Mouse (Mus musculus): ENCODE data around the gene Pdzd3. TPM values are rescaled to one million over a fixed set of nuclear protein-coding genes. Genes with fewer than 3 reads are reported as not detected.

Pdzd3 gene
- polyA plus RNA-seq, 1 experiment, result 0.02 TPM

- Histone ChIP-seq H3K36me3 (ENCODE audit: control insufficient read depth, insufficient read depth) (no peaks in the 10 kb centered on the region), H3K4me3 (no peak overlapping the region), H3ac (ENCODE audit: control insufficient read depth, insufficient read length) (no peak overlapping the region), H3K4me2 (ENCODE audit: low read depth) (no peak overlapping the region), H3K79me2 (ENCODE audit: control insufficient read depth, insufficient read depth) (peaks cover 36% of the 10 kb centered on the region), H3K27me3 (ENCODE audit: control insufficient read depth, insufficient read depth, insufficient read length) (no peaks in the 10 kb centered on the region)
- TF ChIP-seq TCF3 (IDR thresholded peaks at IDR 0.05; ENCODE audit: insufficient read length, low read depth), result no peak
- TF ChIP-seq REST (IDR thresholded peaks at IDR 0.05; ENCODE audit: insufficient read depth, insufficient read length), result no peak
- no peak for TF ChIP-seq MAX (IDR thresholded peaks at IDR 0.05; ENCODE audit: low read depth)
- no peak for TF ChIP-seq TCF12 (IDR thresholded peaks at IDR 0.05; ENCODE audit: insufficient read depth, poor library complexity, severe bottlenecking)
- TF ChIP-seq POLR2AphosphoS2 (IDR thresholded peaks at IDR 0.05; ENCODE audit: insufficient read length, low read depth), result no peak
- TF ChIP-seq SRF (IDR thresholded peaks at IDR 0.05; ENCODE audit: control insufficient read depth, insufficient read length, low read depth), result no peak
- no peak for TF ChIP-seq MYOD1 (IDR thresholded peaks at IDR 0.05; ENCODE audit: control insufficient read depth in 1 of 3, insufficient read length in 2 of 3, low read depth in 2 of 3)
- no peak for TF ChIP-seq CEBPB (IDR thresholded peaks at IDR 0.05; ENCODE audit: insufficient read depth, poor library complexity, severe bottlenecking)
- no peak for TF ChIP-seq USF1 (IDR thresholded peaks at IDR 0.05; ENCODE audit: low read depth)
- TF ChIP-seq E2F4 (IDR thresholded peaks at IDR 0.05; ENCODE audit: insufficient read depth), result no peak
These were observed 38.9 kb downstream of the Pdzd3 start for GRCm38 (mm10) chr9:44212406-44212805.

GRCm38 (mm10) chr9:44209416-44209815 lies 41.9 kb downstream of the Pdzd3 start:
- no peak overlapping the region for H3K4me3 ChIP-seq
- no peak overlapping the region for H3ac ChIP-seq (ENCODE audit: control insufficient read depth, insufficient read length)
- H3K27me3 ChIP-seq (ENCODE audit: control insufficient read depth, insufficient read depth, insufficient read length), result no peaks in the 10 kb centered on the region
- no peaks in the 10 kb centered on the region for H3K36me3 ChIP-seq (ENCODE audit: control insufficient read depth, insufficient read depth)
- peaks cover 44% of the 10 kb centered on the region for H3K79me2 ChIP-seq (ENCODE audit: control insufficient read depth, insufficient read depth)
- H3K4me2 ChIP-seq (ENCODE audit: low read depth), result no peak overlapping the region
- TF ChIP-seq REST (IDR thresholded peaks at IDR 0.05; ENCODE audit: insufficient read depth, insufficient read length), result no peak
- TF ChIP-seq E2F4 (IDR thresholded peaks at IDR 0.05; ENCODE audit: insufficient read depth), result no peak
- no peak for TF ChIP-seq MAX (IDR thresholded peaks at IDR 0.05; ENCODE audit: low read depth)
- no peak for TF ChIP-seq SRF (IDR thresholded peaks at IDR 0.05; ENCODE audit: control insufficient read depth, insufficient read length, low read depth)
- TF ChIP-seq CEBPB (IDR thresholded peaks at IDR 0.05; ENCODE audit: insufficient read depth, poor library complexity, severe bottlenecking), result no peak
- no peak for TF ChIP-seq POLR2A (IDR thresholded peaks at IDR 0.05; ENCODE audit: insufficient read length, low read depth)
- TF ChIP-seq POLR2AphosphoS2 (IDR thresholded peaks at IDR 0.05; ENCODE audit: insufficient read length, low read depth), result no peak
- TF ChIP-seq MYOG (IDR thresholded peaks at IDR 0.05; ENCODE audit: control insufficient read depth in 1 of 3, insufficient read depth in 1 of 3, insufficient read length in 2 of 3, low read depth in 2 of 3), result no peak
- TF ChIP-seq TCF12 (IDR thresholded peaks at IDR 0.05; ENCODE audit: insufficient read depth, poor library complexity, severe bottlenecking), result no peak
- no peak for TF ChIP-seq TCF3 (IDR thresholded peaks at IDR 0.05; ENCODE audit: insufficient read length, low read depth)
- no peak for TF ChIP-seq USF1 (IDR thresholded peaks at IDR 0.05; ENCODE audit: low read depth)
- TF ChIP-seq MYOD1 (IDR thresholded peaks at IDR 0.05; ENCODE audit: control insufficient read depth in 1 of 3, insufficient read length in 2 of 3, low read depth in 2 of 3), result no peak

- Histone ChIP-seq H3K36me3 (ENCODE audit: control insufficient read depth, insufficient read depth) (no peaks in the 10 kb centered on the region), H3ac (ENCODE audit: control insufficient read depth, insufficient read length) (no peak overlapping the region)
- TF ChIP-seq E2F4 (IDR thresholded peaks at IDR 0.05; ENCODE audit: insufficient read depth), result no peak
- no peak for TF ChIP-seq MYOG (IDR thresholded peaks at IDR 0.05; ENCODE audit: control insufficient read depth in 1 of 3, insufficient read depth in 1 of 3, insufficient read length in 2 of 3, low read depth in 2 of 3)
- TF ChIP-seq TCF3 (IDR thresholded peaks at IDR 0.05; ENCODE audit: insufficient read length, low read depth), result no peak
- TF ChIP-seq POLR2AphosphoS2 (IDR thresholded peaks at IDR 0.05; ENCODE audit: insufficient read length, low read depth), result no peak
These were observed 43.4 kb downstream of the Pdzd3 start for GRCm38 (mm10) chr9:44207840-44208239.

DNA sequence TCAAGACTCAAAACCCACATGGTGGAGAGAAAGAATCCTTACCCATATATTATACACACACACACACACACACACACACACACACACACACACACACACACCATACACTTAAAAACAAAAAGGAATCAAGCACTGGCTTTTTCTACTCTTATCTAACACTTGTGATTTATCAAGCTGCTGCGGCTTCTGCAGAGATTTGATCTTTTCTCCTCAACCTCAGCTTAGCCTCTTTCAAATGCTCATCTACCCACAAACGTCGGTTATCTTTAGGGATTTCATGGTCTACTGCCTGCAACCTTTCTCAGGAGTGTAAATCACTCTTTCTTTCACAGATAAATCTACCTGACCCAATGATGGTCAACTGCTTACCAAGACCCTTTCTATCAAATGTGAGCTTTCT lies 50.8 kb downstream of the Pdzd3 start:
- Histone ChIP-seq H3K4me2 (ENCODE audit: low read depth) (no peak overlapping the region), H3K79me2 (ENCODE audit: control insufficient read depth, insufficient read depth) (peaks cover 40% of the 10 kb centered on the region), H3K4me3 (no peak overlapping the region), H3K27me3 (ENCODE audit: control insufficient read depth, insufficient read depth, insufficient read length) (no peaks in the 10 kb centered on the region), H3K36me3 (ENCODE audit: control insufficient read depth, insufficient read depth) (peaks cover 18% of the 10 kb centered on the region), H3ac (ENCODE audit: control insufficient read depth, insufficient read length) (no peak overlapping the region)
- TF ChIP-seq POLR2A (IDR thresholded peaks at IDR 0.05; ENCODE audit: insufficient read length, low read depth) (no peak), USF1 (IDR thresholded peaks at IDR 0.05; ENCODE audit: low read depth) (no peak)

More at GRCm38 (mm10) chr9:44207840-44208239, 43.4 kb downstream of the Pdzd3 start:
- Histone ChIP-seq H3K27me3 (ENCODE audit: control insufficient read depth, insufficient read depth, insufficient read length) (no peaks in the 10 kb centered on the region), H3K4me2 (ENCODE audit: low read depth) (no peak overlapping the region), H3K79me2 (ENCODE audit: control insufficient read depth, insufficient read depth) (peaks cover 55% of the 10 kb centered on the region), H3K4me3 (no peak overlapping the region)

GRCm38 (mm10) chr9:44199580-44199979 lies 51.7 kb downstream of the Pdzd3 start:
- peaks cover 38% of the 10 kb centered on the region for H3K79me2 ChIP-seq (ENCODE audit: control insufficient read depth, insufficient read depth)
- H3K4me2 ChIP-seq (ENCODE audit: low read depth), result no peak overlapping the region
- H3ac ChIP-seq (ENCODE audit: control insufficient read depth, insufficient read length), result no peak overlapping the region
- no peak for TF ChIP-seq MYOD1 (IDR thresholded peaks at IDR 0.05; ENCODE audit: control insufficient read depth in 1 of 3, insufficient read length in 2 of 3, low read depth in 2 of 3)
- TF ChIP-seq MYOG (IDR thresholded peaks at IDR 0.05; ENCODE audit: control insufficient read depth in 1 of 3, insufficient read depth in 1 of 3, insufficient read length in 2 of 3, low read depth in 2 of 3), result no peak
- TF ChIP-seq E2F4 (IDR thresholded peaks at IDR 0.05; ENCODE audit: insufficient read depth), result no peak
- TF ChIP-seq POLR2A (IDR thresholded peaks at IDR 0.05; ENCODE audit: insufficient read length, low read depth), result no peak
- no peak for TF ChIP-seq REST (IDR thresholded peaks at IDR 0.05; ENCODE audit: insufficient read depth, insufficient read length)
- no peak for TF ChIP-seq CEBPB (IDR thresholded peaks at IDR 0.05; ENCODE audit: insufficient read depth, poor library complexity, severe bottlenecking)
- no peak for TF ChIP-seq MAX (IDR thresholded peaks at IDR 0.05; ENCODE audit: low read depth)
- TF ChIP-seq SRF (IDR thresholded peaks at IDR 0.05; ENCODE audit: control insufficient read depth, insufficient read length, low read depth), result no peak
- no peak for TF ChIP-seq USF1 (IDR thresholded peaks at IDR 0.05; ENCODE audit: low read depth)
- no peak for TF ChIP-seq TCF3 (IDR thresholded peaks at IDR 0.05; ENCODE audit: insufficient read length, low read depth)
- TF ChIP-seq TCF12 (IDR thresholded peaks at IDR 0.05; ENCODE audit: insufficient read depth, poor library complexity, severe bottlenecking), result no peak
- no peak for TF ChIP-seq POLR2AphosphoS2 (IDR thresholded peaks at IDR 0.05; ENCODE audit: insufficient read length, low read depth)
- no peaks in the 10 kb centered on the region for H3K27me3 ChIP-seq (ENCODE audit: control insufficient read depth, insufficient read depth, insufficient read length)
- H3K4me3 ChIP-seq, result no peak overlapping the region
- H3K36me3 ChIP-seq (ENCODE audit: control insufficient read depth, insufficient read depth), result peaks cover 18% of the 10 kb centered on the region

Data from myocyte (in vitro differentiated cells).